Mouse (Mus musculus): Measurements from ENCODE around the gene Hprt.

DNA sequence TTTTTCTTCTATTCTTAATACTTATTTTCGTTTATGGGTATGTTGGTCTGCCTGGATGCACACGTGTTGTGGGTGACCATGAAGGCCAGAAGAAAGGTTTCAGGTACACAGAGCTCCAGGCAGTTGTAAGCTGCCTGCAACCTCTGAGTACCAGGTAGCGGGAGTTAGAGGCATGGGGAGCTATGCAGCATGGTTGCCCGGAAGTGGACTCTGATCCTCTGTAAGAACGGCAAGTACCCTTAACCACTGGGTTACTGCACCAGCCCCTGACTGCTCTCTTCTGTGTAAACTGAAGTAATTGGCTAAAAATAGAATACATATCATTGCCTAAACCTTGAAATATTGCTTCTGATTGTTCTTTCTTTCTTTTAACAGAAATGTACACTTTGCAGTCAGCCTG lies 42.4 kb upstream of the Hprt start:
- no peak for TF ChIP-seq CTCF (IDR thresholded peaks at IDR 0.05; ENCODE audit: control insufficient read depth, insufficient read depth, insufficient read length)
- no peak for TF ChIP-seq USF1 (IDR thresholded peaks at IDR 0.05; ENCODE audit: low read depth)
- no peak for TF ChIP-seq MYOG (IDR thresholded peaks at IDR 0.05; ENCODE audit: control insufficient read depth, extremely low read depth, insufficient read length)
- TF ChIP-seq MAX (IDR thresholded peaks at IDR 0.05), result no peak
- TF ChIP-seq MYOD1 (IDR thresholded peaks at IDR 0.05; ENCODE audit: control insufficient read depth, insufficient read length, low read depth), result no peak

Data from C2C12 (cell line).